Mouse (Mus musculus): ENCODE measurements around the gene Ier5. TPM values are rescaled to one million over a fixed set of nuclear protein-coding genes. Genes with fewer than 3 reads are reported as not detected.

Ier5 gene
- polyA plus RNA-seq, 1 experiment from 2014 or later, result 4.8 TPM

GRCm38 (mm10) chr1:155097354-155097753 lies 2.1 kb downstream of the Ier5 start:
- H3K27ac ChIP-seq, result peak overlapping the region; percentile 84; the same call in 1 of the 2 replicates

GRCm38 (mm10) chr1:155096620-155097261 lies 2.7 kb downstream of the Ier5 start:
- H3K4me2 ChIP-seq (replicated peaks), result peak overlapping the region; percentile 77
- no peaks in the 10 kb centered on the region for H3K9me3 ChIP-seq
- no peaks in the 10 kb centered on the region for H3K27me3 ChIP-seq (replicated peaks)
- H3K4me1 ChIP-seq (replicated peaks), result peaks cover 24% of the 10 kb centered on the region
- H3K36me3 ChIP-seq, result no peaks in the 10 kb centered on the region
- H3K4me3 ChIP-seq (replicated peaks), result no peak overlapping the region
- no peak overlapping the region for H3K27ac ChIP-seq
- no peak overlapping the region for H3K9ac ChIP-seq
- no peak for ATAC-seq
- WGBS, result 76% methylated on average over 4 of the region's 4 CpGs

More at GRCm38 (mm10) chr1:155097354-155097753, 2.1 kb downstream of the Ier5 start:
- Histone ChIP-seq H3K9me3 (no peaks in the 10 kb centered on the region), H3K27me3 (replicated peaks) (no peaks in the 10 kb centered on the region), H3K4me3 (replicated peaks) (peak overlapping the region; percentile 94), H3K4me1 (replicated peaks) (peaks cover 17% of the 10 kb centered on the region), H3K9ac (peak overlapping the region; percentile 97), H3K4me2 (replicated peaks) (peak overlapping the region; percentile 77), H3K36me3 (no peaks in the 10 kb centered on the region)
- ATAC-seq, result no peak
- 20% methylated on average over 6 of the region's 6 CpGs for WGBS

- Histone ChIP-seq H3K27me3 (replicated peaks) (no peaks in the 10 kb centered on the region), H3K4me1 (replicated peaks) (peaks cover 34% of the 10 kb centered on the region), H3K4me2 (replicated peaks) (0 out of 2 replicates have a peak overlapping the region, but pooled peaks have one; percentile 4), H3K9me3 (no peaks in the 10 kb centered on the region), H3K27ac (peak overlapping the region; percentile 69), H3K4me3 (replicated peaks) (no peak overlapping the region), H3K9ac (no peak overlapping the region), H3K36me3 (no peaks in the 10 kb centered on the region)
- no peak for ATAC-seq
- 65% methylated on average over 9 of the region's 9 CpGs for WGBS
Observed at GRCm38 (mm10) chr1:155093971-155094707, 5.3 kb downstream of the Ier5 start.

GRCm38 (mm10) chr1:155093145-155093791 lies 6.2 kb downstream of the Ier5 start:
- H3K9me3 ChIP-seq, result no peaks in the 10 kb centered on the region
- H3K36me3 ChIP-seq, result no peaks in the 10 kb centered on the region
- no peak overlapping the region for H3K9ac ChIP-seq
- WGBS, result 40% methylated on average over 4 of the region's 4 CpGs
- peak; percentile 55 for ATAC-seq
- H3K4me3 ChIP-seq (replicated peaks), result no peak overlapping the region
- H3K4me1 ChIP-seq (replicated peaks), result peaks cover 37% of the 10 kb centered on the region
- peak overlapping the region; percentile 69 for H3K27ac ChIP-seq
- no peaks in the 10 kb centered on the region for H3K27me3 ChIP-seq (replicated peaks)
- H3K4me2 ChIP-seq (replicated peaks), result 0 out of 2 replicates have a peak overlapping the region, but pooled peaks have one; percentile 4

GRCm38 (mm10) chr1:155091842-155092800 lies 7.3 kb downstream of the Ier5 start:
- Histone ChIP-seq H3K4me2 (replicated peaks) (peak overlapping the region; percentile 3; the same call in 1 of the 2 replicates), H3K36me3 (no peaks in the 10 kb centered on the region), H3K27ac (peak overlapping the region; percentile 69), H3K27me3 (replicated peaks) (no peaks in the 10 kb centered on the region), H3K9ac (no peak overlapping the region), H3K4me3 (replicated peaks) (no peak overlapping the region), H3K9me3 (no peaks in the 10 kb centered on the region), H3K4me1 (replicated peaks) (peaks cover 42% of the 10 kb centered on the region)
- WGBS, result 25% methylated on average over 14 of the region's 14 CpGs
- ATAC-seq, result 0 out of 2 replicates have a peak, but pooled peaks have one; percentile 19

- Histone ChIP-seq H3K27me3 (replicated peaks) (no peaks in the 10 kb centered on the region), H3K4me1 (replicated peaks) (peaks cover 46% of the 10 kb centered on the region), H3K9ac (no peak overlapping the region), H3K4me3 (replicated peaks) (no peak overlapping the region), H3K9me3 (no peaks in the 10 kb centered on the region), H3K4me2 (replicated peaks) (no peak overlapping the region), H3K27ac (peak overlapping the region; percentile 69), H3K36me3 (no peaks in the 10 kb centered on the region)
- 60% methylated on average over 7 of the region's 7 CpGs for WGBS
- ATAC-seq, result no peak
Observed at GRCm38 (mm10) chr1:155091374-155091841, 8.0 kb downstream of the Ier5 start.

GRCm38 (mm10) chr1:155090736-155091135 lies 8.7 kb downstream of the Ier5 start:
- Histone ChIP-seq H3K27ac (no peak overlapping the region), H3K4me1 (replicated peaks) (peaks cover 52% of the 10 kb centered on the region), H3K36me3 (no peaks in the 10 kb centered on the region), H3K9ac (no peak overlapping the region), H3K27me3 (replicated peaks) (no peaks in the 10 kb centered on the region), H3K4me3 (replicated peaks) (no peak overlapping the region), H3K4me2 (replicated peaks) (no peak overlapping the region), H3K9me3 (no peaks in the 10 kb centered on the region)
- no peak for ATAC-seq
- 85% methylated on average over 1 of the region's 1 CpGs for WGBS

GRCm38 (mm10) chr1:155090327-155090726 lies 9.1 kb downstream of the Ier5 start:
- Histone ChIP-seq H3K36me3 (no peaks in the 10 kb centered on the region), H3K4me2 (replicated peaks) (no peak overlapping the region), H3K4me3 (replicated peaks) (no peak overlapping the region), H3K27me3 (replicated peaks) (no peaks in the 10 kb centered on the region), H3K9me3 (no peaks in the 10 kb centered on the region), H3K27ac (no peak overlapping the region), H3K9ac (no peak overlapping the region), H3K4me1 (replicated peaks) (peaks cover 55% of the 10 kb centered on the region)
- no peak for ATAC-seq
- 91% methylated on average over 7 of the region's 7 CpGs for WGBS

- Histone ChIP-seq H3K4me1 (replicated peaks) (peaks cover 65% of the 10 kb centered on the region), H3K36me3 (no peaks in the 10 kb centered on the region), H3K9me3 (no peaks in the 10 kb centered on the region), H3K9ac (no peak overlapping the region), H3K4me3 (replicated peaks) (no peak overlapping the region), H3K27me3 (replicated peaks) (no peaks in the 10 kb centered on the region), H3K27ac (peak overlapping the region; percentile 13), H3K4me2 (replicated peaks) (no peak overlapping the region)
- 23% methylated on average over 16 of the region's 16 CpGs for WGBS
- ATAC-seq, result no peak
Observed at GRCm38 (mm10) chr1:155088847-155089603, 10.4 kb downstream of the Ier5 start.

GRCm38 (mm10) chr1:155088046-155088445 lies 11.4 kb downstream of the Ier5 start:
- Histone ChIP-seq H3K36me3 (no peaks in the 10 kb centered on the region), H3K9ac (no peak overlapping the region), H3K27ac (no peak overlapping the region), H3K4me1 (replicated peaks) (peaks cover 59% of the 10 kb centered on the region), H3K27me3 (replicated peaks) (no peaks in the 10 kb centered on the region), H3K4me3 (replicated peaks) (no peak overlapping the region), H3K9me3 (no peaks in the 10 kb centered on the region), H3K4me2 (replicated peaks) (no peak overlapping the region)
- ATAC-seq, result no peak
- 90% methylated on average over 4 of the region's 4 CpGs for WGBS

- no peaks in the 10 kb centered on the region for H3K9me3 ChIP-seq
- peak overlapping the region; percentile 54; the same call in 1 of the 2 replicates for H3K27ac ChIP-seq
- 25% methylated on average over 4 of the region's 4 CpGs for WGBS
- no peak overlapping the region for H3K4me3 ChIP-seq (replicated peaks)
- H3K27me3 ChIP-seq (replicated peaks), result no peaks in the 10 kb centered on the region
- no peaks in the 10 kb centered on the region for H3K36me3 ChIP-seq
- ATAC-seq, result no peak
- H3K4me2 ChIP-seq (replicated peaks), result no peak overlapping the region
- H3K4me1 ChIP-seq (replicated peaks), result peaks cover 57% of the 10 kb centered on the region
- H3K9ac ChIP-seq, result no peak overlapping the region
Observed at GRCm38 (mm10) chr1:155086893-155087292, 12.5 kb downstream of the Ier5 start.
